Mouse (Mus musculus): ENCODE data around the gene Snx30.

DNA sequence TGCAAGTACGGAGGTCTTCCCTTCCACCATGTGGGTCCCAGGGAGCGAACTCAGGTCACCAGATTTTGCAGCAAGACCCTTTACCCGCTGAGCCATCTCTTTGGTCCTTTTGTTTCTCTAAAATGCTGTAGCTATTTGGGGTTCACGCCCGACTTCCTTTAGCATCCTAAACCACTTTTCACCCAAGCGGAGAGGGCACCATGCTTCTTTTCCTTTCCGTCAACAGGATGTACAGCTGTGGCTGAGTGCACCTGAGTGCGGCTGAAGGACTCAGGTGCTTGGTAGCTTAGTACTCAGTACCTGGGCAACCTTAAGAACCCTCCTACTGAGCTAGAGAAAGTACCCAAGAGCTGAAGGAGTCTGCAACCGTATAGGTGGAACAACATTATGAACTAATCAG lies 119.4 kb downstream of the Snx30 start:
- no peak for TF ChIP-seq POLR2A (IDR thresholded peaks at IDR 0.05; ENCODE audit: borderline replicate concordance, extremely low read depth, insufficient read depth, insufficient read length, poor library complexity, severe bottlenecking)
- no peak for TF ChIP-seq CTCF (IDR thresholded peaks at IDR 0.05; ENCODE audit: borderline replicate concordance, extremely low read depth, insufficient read depth, insufficient read length)
